Mouse (Mus musculus): ENCODE results near the gene Prima1. TPM values are rescaled to one million over a fixed set of nuclear protein-coding genes. Genes with fewer than 3 reads are reported as not detected.

Gene Prima1
- polyA plus RNA-seq, 1 experiment from 2014 or later: 0.80 TPM

DNA sequence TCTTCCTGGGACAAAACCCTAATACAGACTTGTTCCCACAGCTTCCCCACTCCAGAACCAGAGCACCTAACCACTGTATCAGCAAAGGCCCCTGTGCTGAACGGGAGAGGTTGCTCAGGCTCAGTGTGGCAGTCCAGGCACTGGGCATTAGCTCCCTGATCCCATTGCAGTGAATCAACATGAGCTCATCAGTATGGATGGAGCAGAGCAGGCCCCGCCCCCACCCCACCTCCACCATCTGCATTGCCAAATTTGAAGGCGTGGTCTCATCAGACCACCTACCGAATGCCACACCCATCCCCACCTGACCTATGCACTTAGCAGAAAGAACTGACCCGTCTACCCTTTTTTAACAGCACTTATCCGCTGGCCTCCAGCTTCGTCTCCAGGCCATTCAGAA is 58.9 kb downstream of the Prima1 start:
- Histone ChIP-seq H3K4me1 (no peaks in the 10 kb centered on the region), H3K4me3 (no peak overlapping the region), H3K4me2 (replicated peaks) (no peak overlapping the region), H3K9ac (no peak overlapping the region), H3K27ac (no peak overlapping the region), H3K9me3 (replicated peaks) (no peaks in the 10 kb centered on the region), H3K27me3 (no peaks in the 10 kb centered on the region), H3K36me3 (peaks cover 11% of the 10 kb centered on the region; the same call in 1 of the 2 replicates)
- ATAC-seq (ENCODE audit: low FRiP score): no peak
- 18% methylated on average over 7 of the region's 7 CpGs for WGBS

DNA sequence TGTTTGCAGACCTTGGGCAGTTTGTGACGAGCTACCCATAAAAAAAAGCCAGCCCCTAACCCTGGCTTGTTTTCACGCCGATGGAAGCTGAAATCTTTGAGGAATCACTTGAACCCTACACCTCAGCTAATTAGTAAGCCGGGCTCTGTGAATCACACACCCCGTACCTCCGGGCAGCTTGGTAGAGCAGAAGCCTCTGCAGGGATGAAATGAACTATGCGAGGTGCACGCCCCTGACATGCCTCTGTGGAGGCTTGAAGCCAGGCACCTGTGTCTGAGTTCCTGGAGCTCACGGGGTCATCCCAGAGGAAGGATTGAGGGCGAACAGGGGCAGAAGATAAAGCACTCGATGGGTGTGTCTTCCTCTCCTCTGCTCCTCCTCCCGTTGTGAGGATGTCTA is 73.1 kb downstream of the Prima1 start:
- no peak overlapping the region for H3K4me2 ChIP-seq (replicated peaks)
- H3K9me3 ChIP-seq (replicated peaks): no peaks in the 10 kb centered on the region
- H3K4me1 ChIP-seq: peaks cover 11% of the 10 kb centered on the region
- H3K9ac ChIP-seq: no peak overlapping the region
- H3K4me3 ChIP-seq: no peak overlapping the region
- H3K27ac ChIP-seq: no peak overlapping the region
- H3K36me3 ChIP-seq: peaks cover 40% of the 10 kb centered on the region
- H3K27me3 ChIP-seq: no peaks in the 10 kb centered on the region
- ATAC-seq (ENCODE audit: low FRiP score): no peak
- WGBS: 79% methylated on average over 12 of the region's 12 CpGs

- Histone ChIP-seq H3K4me1 (peaks cover 11% of the 10 kb centered on the region), H3K36me3 (peaks cover 27% of the 10 kb centered on the region), H3K27ac (0 out of 2 replicates have a peak overlapping the region, but pooled peaks have one; percentile 7), H3K4me2 (replicated peaks) (no peak overlapping the region), H3K9me3 (replicated peaks) (no peaks in the 10 kb centered on the region), H3K9ac (no peak overlapping the region), H3K27me3 (no peaks in the 10 kb centered on the region), H3K4me3 (no peak overlapping the region)
- 28% methylated on average over 14 of the region's 14 CpGs for WGBS
- peak; percentile 66 for ATAC-seq (ENCODE audit: low FRiP score)
These were observed 77.6 kb downstream of the Prima1 start for GRCm38 (mm10) chr12:103164101-103165030.

DNA sequence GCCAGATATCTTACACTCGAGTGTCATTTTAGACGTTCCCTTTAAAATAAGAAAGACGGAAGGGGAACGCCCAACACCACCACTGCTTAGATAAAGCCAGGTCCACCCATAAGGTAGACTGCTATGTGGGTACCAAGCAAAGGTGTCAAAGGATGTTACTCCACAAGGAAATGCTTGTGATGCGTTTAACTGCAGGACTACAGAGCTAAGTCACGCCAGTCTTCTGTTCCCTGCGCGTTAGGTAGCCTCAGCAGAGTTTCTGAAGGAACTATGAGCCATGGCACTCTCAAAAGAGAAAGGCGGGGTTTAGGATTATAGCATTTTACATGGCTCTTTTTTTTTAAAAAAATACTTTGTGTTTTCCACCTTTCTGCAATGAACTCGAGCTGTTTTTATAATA is 78.4 kb downstream of the Prima1 start:
- no peak for ATAC-seq (ENCODE audit: low FRiP score)
- Histone ChIP-seq H3K27ac (no peak overlapping the region), H3K4me3 (no peak overlapping the region), H3K27me3 (no peaks in the 10 kb centered on the region), H3K9ac (no peak overlapping the region), H3K4me2 (replicated peaks) (no peak overlapping the region), H3K36me3 (peaks cover 21% of the 10 kb centered on the region), H3K9me3 (replicated peaks) (no peaks in the 10 kb centered on the region), H3K4me1 (peaks cover 11% of the 10 kb centered on the region)
- 74% methylated on average over 10 of the region's 10 CpGs for WGBS

GRCm38 (mm10) chr12:103160721-103161120 is 81.2 kb downstream of the Prima1 start:
- H3K4me2 ChIP-seq (replicated peaks): no peak overlapping the region
- no peak for ATAC-seq (ENCODE audit: low FRiP score)
- H3K4me1 ChIP-seq: peaks cover 11% of the 10 kb centered on the region
- H3K27ac ChIP-seq: no peak overlapping the region
- no peaks in the 10 kb centered on the region for H3K9me3 ChIP-seq (replicated peaks)
- peaks cover 11% of the 10 kb centered on the region; the same call in 1 of the 2 replicates for H3K36me3 ChIP-seq
- 90% methylated on average over 4 of the region's 4 CpGs for WGBS
- no peak overlapping the region for H3K4me3 ChIP-seq
- no peaks in the 10 kb centered on the region for H3K27me3 ChIP-seq
- no peak overlapping the region for H3K9ac ChIP-seq

GRCm38 (mm10) chr12:103159016-103159415 is 82.9 kb downstream of the Prima1 start:
- H3K9me3 ChIP-seq (replicated peaks): no peaks in the 10 kb centered on the region
- H3K27me3 ChIP-seq: no peaks in the 10 kb centered on the region
- 0 out of 2 replicates have a peak, but pooled peaks cover under 1% of the 10 kb centered on the region for H3K4me1 ChIP-seq
- H3K36me3 ChIP-seq: peaks cover 14% of the 10 kb centered on the region; the same call in 1 of the 2 replicates
- no peak overlapping the region for H3K4me3 ChIP-seq
- WGBS: 80% methylated on average over 8 of the region's 8 CpGs
- no peak overlapping the region for H3K27ac ChIP-seq
- no peak for ATAC-seq (ENCODE audit: low FRiP score)
- no peak overlapping the region for H3K9ac ChIP-seq
- no peak overlapping the region for H3K4me2 ChIP-seq (replicated peaks)

DNA sequence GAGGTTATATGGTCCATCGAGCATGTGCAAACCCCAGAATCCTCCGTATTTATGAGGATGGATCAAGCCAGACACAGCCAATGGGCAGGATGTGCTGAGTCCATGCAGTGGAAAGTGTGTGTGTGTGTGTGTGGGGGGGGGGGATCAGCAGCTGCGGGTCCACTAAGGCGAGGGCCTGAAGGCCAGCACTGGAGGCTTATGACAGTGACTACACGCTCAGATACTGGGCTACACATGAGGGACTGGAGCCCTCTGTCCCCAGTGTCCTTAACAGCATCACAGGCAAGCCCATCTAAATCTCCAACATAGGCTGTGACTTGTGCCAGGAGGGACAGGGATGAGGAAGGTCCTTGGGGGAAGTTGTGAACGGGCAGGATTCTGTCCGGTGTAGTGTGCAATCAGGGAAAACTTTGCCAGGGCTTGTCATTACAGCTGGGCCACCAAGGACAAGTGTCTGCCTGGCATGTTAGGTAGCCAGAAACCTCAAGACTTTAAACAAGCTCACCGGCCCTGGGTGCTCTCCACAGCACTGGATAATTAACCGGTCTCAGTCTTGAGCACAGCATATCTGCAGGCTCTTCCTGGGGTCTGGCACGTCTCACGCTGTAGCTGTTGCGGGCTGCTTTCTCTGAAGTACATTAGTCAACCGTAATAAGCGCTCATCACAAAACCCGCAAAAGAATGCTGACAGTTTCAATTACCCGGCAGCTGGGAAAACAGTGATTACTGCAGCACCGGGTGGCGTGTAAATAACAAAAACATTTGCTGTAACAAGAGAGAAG is 84.6 kb downstream of the Prima1 start:
- Histone ChIP-seq H3K9ac (no peak overlapping the region), H3K27ac (no peak overlapping the region), H3K4me2 (replicated peaks) (no peak overlapping the region), H3K4me1 (no peaks in the 10 kb centered on the region), H3K27me3 (no peaks in the 10 kb centered on the region), H3K9me3 (replicated peaks) (no peaks in the 10 kb centered on the region), H3K36me3 (peaks cover 12% of the 10 kb centered on the region; the same call in 1 of the 2 replicates), H3K4me3 (no peak overlapping the region)
- no peak for ATAC-seq (ENCODE audit: low FRiP score)
- WGBS: 62% methylated on average over 18 of the region's 18 CpGs

DNA sequence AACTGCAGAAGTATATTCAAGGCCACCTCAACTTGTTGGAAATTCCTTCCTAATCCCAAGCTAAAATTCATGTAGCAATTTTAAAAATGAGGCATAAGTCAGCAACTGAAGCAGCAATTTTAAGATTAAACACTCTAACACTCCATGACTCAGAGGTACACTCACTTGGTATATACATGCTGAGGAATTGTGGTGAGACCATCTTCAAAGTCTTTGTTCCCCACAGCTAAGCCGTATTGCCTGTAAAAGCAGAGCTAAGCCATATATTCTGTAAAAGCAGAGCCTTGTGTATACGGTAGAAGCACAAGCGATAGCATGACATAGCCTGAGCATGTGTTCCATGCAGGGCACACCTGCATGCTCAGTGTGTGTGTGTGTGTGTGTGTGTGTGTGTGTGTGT is 86.5 kb downstream of the Prima1 start:
- WGBS: 71% methylated on average over 3 of the region's 3 CpGs
- Histone ChIP-seq H3K36me3 (peaks cover 13% of the 10 kb centered on the region; the same call in 1 of the 2 replicates), H3K27ac (no peak overlapping the region), H3K27me3 (no peaks in the 10 kb centered on the region), H3K4me3 (no peak overlapping the region), H3K4me2 (replicated peaks) (no peak overlapping the region), H3K4me1 (no peaks in the 10 kb centered on the region), H3K9me3 (replicated peaks) (no peaks in the 10 kb centered on the region), H3K9ac (no peak overlapping the region)
- ATAC-seq (ENCODE audit: low FRiP score): no peak

DNA sequence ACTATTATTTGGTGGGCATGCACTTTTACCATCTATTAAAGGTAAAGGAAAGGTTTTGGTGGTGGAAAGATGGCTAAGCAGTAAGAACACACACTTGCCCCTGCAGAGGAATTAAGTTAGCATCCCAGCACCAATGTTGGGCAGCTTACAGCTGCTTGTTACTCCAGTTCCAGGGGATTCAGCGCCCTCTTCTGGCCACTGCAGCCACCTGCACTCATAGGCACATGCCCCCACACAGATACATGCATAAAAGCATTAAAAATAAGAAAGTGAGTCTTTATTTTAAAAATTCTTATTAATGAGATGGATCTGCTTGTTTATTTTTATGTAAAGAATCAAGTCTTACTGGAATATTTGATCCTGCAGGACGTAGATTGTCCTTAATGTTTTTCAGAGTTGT is 87.0 kb downstream of the Prima1 start:
- Histone ChIP-seq H3K9me3 (replicated peaks) (no peaks in the 10 kb centered on the region), H3K4me1 (no peaks in the 10 kb centered on the region), H3K9ac (no peak overlapping the region), H3K27ac (no peak overlapping the region), H3K4me2 (replicated peaks) (no peak overlapping the region), H3K4me3 (no peak overlapping the region), H3K27me3 (no peaks in the 10 kb centered on the region), H3K36me3 (peaks cover 13% of the 10 kb centered on the region; the same call in 1 of the 2 replicates)
- WGBS: 82% methylated on average over 2 of the region's 2 CpGs
- ATAC-seq (ENCODE audit: low FRiP score): no peak

DNA sequence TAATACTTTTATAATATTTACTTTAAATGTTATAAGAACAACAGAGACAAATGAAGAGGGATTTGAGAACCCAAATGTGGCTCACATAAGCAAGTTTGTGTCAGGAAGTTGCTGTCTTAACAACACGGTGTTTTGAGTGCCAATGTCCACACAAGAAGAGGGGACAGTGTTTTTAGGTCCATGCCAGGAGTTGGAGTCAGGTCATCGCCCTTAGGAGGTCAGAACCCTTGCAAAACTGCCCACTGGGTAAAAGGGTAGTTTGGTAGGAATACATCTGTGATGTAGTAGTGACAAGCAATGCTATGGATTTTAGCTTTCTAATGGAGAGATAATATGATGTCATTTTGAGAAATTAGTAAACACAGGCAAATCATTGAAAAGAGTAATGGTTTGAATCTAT is 91.7 kb downstream of the Prima1 start:
- H3K9ac ChIP-seq: no peak overlapping the region
- H3K4me2 ChIP-seq (replicated peaks): no peak overlapping the region
- WGBS: 80% methylated on average over 2 of the region's 2 CpGs
- H3K9me3 ChIP-seq (replicated peaks): 0 out of 2 replicates have a peak, but pooled peaks cover 2% of the 10 kb centered on the region
- peaks cover 34% of the 10 kb centered on the region for H3K36me3 ChIP-seq
- H3K27me3 ChIP-seq: no peaks in the 10 kb centered on the region
- no peaks in the 10 kb centered on the region for H3K4me1 ChIP-seq
- H3K27ac ChIP-seq: no peak overlapping the region
- no peak overlapping the region for H3K4me3 ChIP-seq
- no peak for ATAC-seq (ENCODE audit: low FRiP score)

All from hindbrain, embryonic 12.5 days (tissue).